Mouse (Mus musculus): ENCODE measurements around the gene Man1c1.

Gene Man1c1

GRCm38 (mm10) chr4:134641711-134642516 is 62.2 kb downstream of the Man1c1 start:
- in situ Hi-C loops (cut with MboI, MseI), result loop anchor here (10.0 kb wide), 1 partner anchor 253 kb away; no protein-coding TSS in a partner anchor

- in situ Hi-C loops (cut with MboI, MseI), result no loop called here
These were observed 64.8 kb downstream of the Man1c1 start for GRCm38 (mm10) chr4:134639325-134639724.

GRCm38 (mm10) chr4:134638111-134638550 is 66.0 kb downstream of the Man1c1 start:
- in situ Hi-C loops (cut with MboI, MseI), result no loop called here

- in situ Hi-C loops (cut with MboI, MseI), result no loop called here
These were observed 67.7 kb downstream of the Man1c1 start for GRCm38 (mm10) chr4:134636406-134636805.

GRCm38 (mm10) chr4:134634001-134634400 is 70.1 kb downstream of the Man1c1 start:
- in situ Hi-C loops (cut with MboI, MseI), result no loop called here

GRCm38 (mm10) chr4:134632131-134632711 is 71.9 kb downstream of the Man1c1 start:
- in situ Hi-C loops (cut with MboI, MseI), result no loop called here

- in situ Hi-C loops (cut with MboI, MseI), result no loop called here
These were observed 72.5 kb downstream of the Man1c1 start for GRCm38 (mm10) chr4:134631471-134632130.

GRCm38 (mm10) chr4:134628575-134629384 is 75.3 kb downstream of the Man1c1 start:
- in situ Hi-C loops (cut with MboI, MseI), result no loop called here

- in situ Hi-C loops (cut with MboI, MseI), result no loop called here
These were observed 76.0 kb downstream of the Man1c1 start for GRCm38 (mm10) chr4:134628058-134628457.

- in situ Hi-C loops (cut with MboI, MseI), result no loop called here
These were observed 77.2 kb downstream of the Man1c1 start for GRCm38 (mm10) chr4:134626883-134627282.

- in situ Hi-C loops (cut with MboI, MseI), result no loop called here
These were observed 77.7 kb downstream of the Man1c1 start for GRCm38 (mm10) chr4:134626350-134626749.

GRCm38 (mm10) chr4:134624109-134624862 is 79.8 kb downstream of the Man1c1 start:
- in situ Hi-C loops (cut with MboI, MseI), result no loop called here

GRCm38 (mm10) chr4:134621695-134622094 is 82.4 kb downstream of the Man1c1 start:
- in situ Hi-C loops (cut with MboI, MseI), result no loop called here

- in situ Hi-C loops (cut with MboI, MseI), result no loop called here
These were observed 83.8 kb downstream of the Man1c1 start for GRCm38 (mm10) chr4:134620246-134620645.

- in situ Hi-C loops (cut with MboI, MseI), result no loop called here
These were observed 84.6 kb downstream of the Man1c1 start for GRCm38 (mm10) chr4:134619489-134619870.

- in situ Hi-C loops (cut with MboI, MseI), result no loop called here
These were observed 85.1 kb downstream of the Man1c1 start for GRCm38 (mm10) chr4:134618810-134619488.

GRCm38 (mm10) chr4:134617779-134618178 is 86.3 kb downstream of the Man1c1 start:
- in situ Hi-C loops (cut with MboI, MseI), result no loop called here

GRCm38 (mm10) chr4:134615929-134616625 is 88.0 kb downstream of the Man1c1 start:
- in situ Hi-C loops (cut with MboI, MseI), result no loop called here

GRCm38 (mm10) chr4:134612070-134612667 is 91.9 kb downstream of the Man1c1 start:
- in situ Hi-C loops (cut with MboI, MseI), result no loop called here

All from T-helper 1 cell (primary cell).